Mouse (Mus musculus) bone marrow, adult 2 months (tissue): ENCODE results near the gene Lrrc2. TPM values are rescaled to one million over a fixed set of nuclear protein-coding genes. Genes with fewer than 3 reads are reported as not detected.
A peak's percentile ranks its signal among the peaks of the same experiment; 100 is the strongest.

Experiments
- H3K27ac ChIP-seq: fragments of 200-500 bp; 2 replicates; pipeline ENCODE4 v1.5.1; 2012; ENCODE audit warnings: low read depth, mild to moderate bottlenecking, control low read depth, inconsistent platforms, low read length; ENCODE audit not compliant: control insufficient read depth, poor library complexity, insufficient read depth
- H3K4me1 ChIP-seq: fragments of 200-500 bp; 2 replicates; pipeline ENCODE4 v1.6.1; 2011; ENCODE audit warnings: low read length; ENCODE audit not compliant: control insufficient read depth, insufficient read depth
- H3K4me3 ChIP-seq: fragments of 200-500 bp; replicated peaks from 2 replicates; pipeline ENCODE3; 2011; ENCODE audit warnings: mild to moderate bottlenecking, low read depth, low read length, control low read depth; ENCODE audit not compliant: control insufficient read depth
- CTCF ChIP-seq: fragments of 200-500 bp; IDR thresholded peaks from 2 replicates; pipeline ENCODE4 v1.5.1; 2011; ENCODE audit warnings: low read length, control low read depth; ENCODE audit not compliant: control insufficient read depth, insufficient read depth
- POLR2A ChIP-seq: fragments of 200-500 bp; IDR thresholded peaks from 2 replicates; pipeline ENCODE4 v1.6.1; 2011; ENCODE audit warnings: low read depth, mild to moderate bottlenecking, control low read depth, low read length, borderline replicate concordance; ENCODE audit not compliant: control insufficient read depth
- WGBS: fragments of 180-500 bp; shearing (Covaris S2); methylation state at CpG from one replicate; pipeline ENCODE4 v1.1.7; 2018; 5-methylcytosine and 5-hydroxymethylcytosine counted together
- polyA plus RNA-seq: library from polyadenylated mRNA; stranded (reverse); fragments of >200 nt; gene quantifications from 2 replicates; pipeline ENCODE4 v1.2.4, GENCODE M21; 2011; ENCODE audit warnings: low replicate concordance; ENCODE audit not compliant: missing spikeins, insufficient read depth, insufficient read length

Gene Lrrc2
- polyA plus RNA-seq, result 2.5 TPM in 1 of 2 replicates, not detected in the other

DNA sequence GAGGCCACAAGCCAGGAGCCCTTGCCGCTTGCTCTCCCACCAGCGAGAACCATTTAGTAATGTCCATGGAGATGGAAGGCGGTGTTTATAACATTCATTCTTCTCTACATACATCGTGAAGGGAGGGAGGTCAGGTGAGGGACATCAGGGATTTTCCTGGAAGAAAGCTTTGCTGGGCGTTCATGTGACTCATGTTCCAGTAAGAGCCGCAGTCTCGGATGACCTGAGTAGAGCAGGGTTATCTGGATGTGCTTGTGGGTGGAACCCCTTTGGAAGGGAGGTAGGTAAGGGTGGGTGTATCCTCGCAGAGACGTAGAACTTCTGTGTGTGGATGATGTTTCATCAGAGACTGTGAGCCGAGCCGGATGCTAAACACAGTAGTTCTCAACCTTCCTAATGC is at the start of gene Lrrc2:
TSS of gene Lrrc2 (plus strand) at position 149 of the 400 bp plus-strand sequence.
- TF ChIP-seq CTCF (no peak), POLR2A (no peak)
- Histone ChIP-seq H3K27ac (0 out of 2 replicates have a peak within 1 kb of the TSS, but pooled peaks have one; percentile 5), H3K4me1 (peaks cover 3% of the 10 kb centered on the region; the same call in 1 of the 2 replicates), H3K4me3 (no peak within 1 kb of the TSS)
- 62% methylated on average over 11 of the region's 11 CpGs for WGBS

GRCm38 (mm10) chr9:110902271-110902670 is 49.1 kb upstream of the Lrrc2 start:
- Histone ChIP-seq H3K27ac (no peak overlapping the region), H3K4me3 (no peak overlapping the region), H3K4me1 (no peaks in the 10 kb centered on the region)
- no peak for TF ChIP-seq CTCF
- TF ChIP-seq POLR2A, result no peak
- WGBS, result 88% methylated on average over 4 of the region's 4 CpGs

DNA sequence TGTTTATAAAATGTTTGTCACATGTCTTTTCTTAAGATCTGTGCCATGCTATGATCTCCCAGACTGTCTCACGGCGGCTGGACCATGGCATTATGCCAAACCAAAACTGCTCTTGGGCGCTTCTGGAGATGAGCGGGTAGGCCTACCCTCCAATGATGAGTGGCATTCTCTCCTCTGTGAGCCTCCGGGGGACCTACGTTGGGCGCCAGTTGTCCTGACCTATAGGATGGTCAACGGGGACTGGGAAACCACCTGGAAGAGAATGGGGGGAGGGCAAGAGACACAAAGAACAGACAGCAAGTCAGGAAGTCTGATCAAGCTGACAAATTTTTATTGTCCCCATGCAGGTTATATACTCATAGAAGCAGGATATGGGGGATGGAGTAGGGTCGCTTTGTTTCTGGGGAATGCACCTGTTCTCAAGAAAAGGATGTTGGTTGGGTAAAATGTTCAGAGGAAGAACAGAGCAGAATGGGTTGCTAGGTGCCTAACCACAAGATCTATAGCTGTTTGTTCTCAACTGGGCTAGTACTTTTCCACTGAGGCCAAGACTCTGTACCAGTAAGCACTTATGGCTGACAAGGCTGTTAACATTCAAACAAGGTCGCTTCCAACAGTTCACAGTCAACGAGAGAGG is 44.0 kb upstream of the Lrrc2 start:
- TF ChIP-seq CTCF, result no peak
- no peak for TF ChIP-seq POLR2A
- WGBS, result 88% methylated on average over 11 of the region's 11 CpGs
- Histone ChIP-seq H3K27ac (no peak overlapping the region), H3K4me3 (no peak overlapping the region), H3K4me1 (no peaks in the 10 kb centered on the region)

- 68% methylated on average over 4 of the region's 4 CpGs for WGBS
- no peak overlapping the region for H3K27ac ChIP-seq
Measured at GRCm38 (mm10) chr9:110907838-110908630, 43.3 kb upstream of the Lrrc2 start.

GRCm38 (mm10) chr9:110908631-110909016 is 42.7 kb upstream of the Lrrc2 start:
- no peak overlapping the region for H3K4me3 ChIP-seq

More at GRCm38 (mm10) chr9:110907838-110908630, 43.3 kb upstream of the Lrrc2 start:
- no peak for TF ChIP-seq CTCF
- TF ChIP-seq POLR2A, result no peak
- H3K4me3 ChIP-seq, result no peak overlapping the region
- no peaks in the 10 kb centered on the region for H3K4me1 ChIP-seq

GRCm38 (mm10) chr9:110909371-110909967 is 41.9 kb upstream of the Lrrc2 start:
- WGBS, result 38% methylated on average over 6 of the region's 6 CpGs
- H3K27ac ChIP-seq, result no peak overlapping the region
- TF ChIP-seq POLR2A (no peak), CTCF (no peak)
- no peaks in the 10 kb centered on the region for H3K4me1 ChIP-seq
- no peak overlapping the region for H3K4me3 ChIP-seq

More at GRCm38 (mm10) chr9:110908631-110909016, 42.7 kb upstream of the Lrrc2 start:
- WGBS, result 82% methylated on average over 3 of the region's 3 CpGs
- Histone ChIP-seq H3K4me1 (no peaks in the 10 kb centered on the region), H3K27ac (no peak overlapping the region)
- TF ChIP-seq POLR2A (no peak), CTCF (no peak)

- TF ChIP-seq CTCF (no peak), POLR2A (no peak)
- H3K4me1 ChIP-seq, result no peaks in the 10 kb centered on the region; the same call in 1 of the 2 replicates
- no peak overlapping the region for H3K27ac ChIP-seq
- no peak overlapping the region for H3K4me3 ChIP-seq
- 73% methylated on average over 21 of the region's 21 CpGs for WGBS
Measured at GRCm38 (mm10) chr9:110914631-110915236, 36.6 kb upstream of the Lrrc2 start.

GRCm38 (mm10) chr9:110915466-110915865 is 35.9 kb upstream of the Lrrc2 start:
- no peak for TF ChIP-seq CTCF
- no peak for TF ChIP-seq POLR2A
- Histone ChIP-seq H3K4me3 (no peak overlapping the region), H3K27ac (no peak overlapping the region), H3K4me1 (no peaks in the 10 kb centered on the region; the same call in 1 of the 2 replicates)
- WGBS, result 9% methylated on average over 8 of the region's 8 CpGs
